Mouse (Mus musculus): ENCODE results near the gene Macf1. TPM values are rescaled to one million over a fixed set of nuclear protein-coding genes. Genes with fewer than 3 reads are reported as not detected.

The Macf1 gene
- polyA plus RNA-seq, 1 experiment from 2014 or later: 47.1 TPM

- Histone ChIP-seq H3K36me3 (ENCODE audit: control insufficient read depth, insufficient read depth) (no peaks in the 10 kb centered on the region), H3K27ac (ENCODE audit: low read length) (no peak overlapping the region; the same call in 1 of the 2 replicates), H3K4me1 (ENCODE audit: control insufficient read depth, insufficient read depth, low read length) (peaks cover 14% of the 10 kb centered on the region), H3K27me3 (ENCODE audit: control insufficient read depth, insufficient read depth, low read length) (no peaks in the 10 kb centered on the region), H3K9me3 (replicated peaks; ENCODE audit: control insufficient read depth, low read length) (peaks cover 3% of the 10 kb centered on the region), H3K4me2 (ENCODE audit: low read depth, low read length) (no peak overlapping the region), H3K4me3 (ENCODE audit: low read length) (no peak overlapping the region), H3K9ac (ENCODE audit: low read length) (no peak overlapping the region)
- 39% methylated on average over 1 of the region's 1 CpGs for WGBS
- ATAC-seq (replicated peaks; ENCODE audit: extremely low read depth, insufficient read depth, low FRiP score): peak; percentile 65
These were observed 78.9 kb downstream of the Macf1 start for GRCm38 (mm10) chr4:123605309-123605708.

GRCm38 (mm10) chr4:123602700-123603261 lies 81.4 kb downstream of the Macf1 start:
- Histone ChIP-seq H3K9me3 (replicated peaks; ENCODE audit: control insufficient read depth, low read length) (peaks cover 3% of the 10 kb centered on the region), H3K4me1 (ENCODE audit: control insufficient read depth, insufficient read depth, low read length) (peaks cover 17% of the 10 kb centered on the region), H3K4me3 (ENCODE audit: low read length) (no peak overlapping the region), H3K27me3 (ENCODE audit: control insufficient read depth, insufficient read depth, low read length) (no peaks in the 10 kb centered on the region), H3K27ac (ENCODE audit: low read length) (no peak overlapping the region), H3K4me2 (ENCODE audit: low read depth, low read length) (no peak overlapping the region), H3K36me3 (ENCODE audit: control insufficient read depth, insufficient read depth) (no peaks in the 10 kb centered on the region), H3K9ac (ENCODE audit: low read length) (no peak overlapping the region)
- 87% methylated on average over 2 of the region's 2 CpGs for WGBS
- no peak for ATAC-seq (replicated peaks; ENCODE audit: extremely low read depth, insufficient read depth, low FRiP score)

DNA sequence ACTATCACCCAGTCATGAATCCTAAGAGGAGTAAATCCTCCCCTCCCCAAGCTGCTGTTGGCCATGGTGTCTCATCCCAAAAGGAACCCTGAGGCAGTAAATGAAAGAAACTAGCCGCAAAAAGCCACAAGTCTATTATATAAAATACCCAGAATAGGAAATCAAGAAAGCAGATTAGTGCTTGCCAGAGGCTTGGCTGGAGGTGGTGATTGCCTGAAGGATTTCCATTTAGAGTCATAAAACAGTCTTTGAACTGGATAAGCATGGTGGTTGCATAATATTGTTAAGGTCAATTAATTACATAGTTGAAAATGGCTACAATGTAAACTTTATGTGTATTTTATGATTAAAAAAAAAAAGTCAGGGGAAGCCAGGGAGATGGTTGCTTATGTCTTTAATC lies 83.1 kb downstream of the Macf1 start:
- H3K9ac ChIP-seq (ENCODE audit: low read length): no peak overlapping the region
- no peak overlapping the region for H3K4me2 ChIP-seq (ENCODE audit: low read depth, low read length)
- WGBS: 72% methylated on average over 1 of the region's 1 CpGs
- H3K36me3 ChIP-seq (ENCODE audit: control insufficient read depth, insufficient read depth): no peaks in the 10 kb centered on the region
- peaks cover 15% of the 10 kb centered on the region for H3K4me1 ChIP-seq (ENCODE audit: control insufficient read depth, insufficient read depth, low read length)
- no peak overlapping the region for H3K4me3 ChIP-seq (ENCODE audit: low read length)
- H3K27ac ChIP-seq (ENCODE audit: low read length): no peak overlapping the region
- H3K9me3 ChIP-seq (replicated peaks; ENCODE audit: control insufficient read depth, low read length): no peaks in the 10 kb centered on the region
- ATAC-seq (replicated peaks; ENCODE audit: extremely low read depth, insufficient read depth, low FRiP score): no peak
- no peaks in the 10 kb centered on the region for H3K27me3 ChIP-seq (ENCODE audit: control insufficient read depth, insufficient read depth, low read length)

DNA sequence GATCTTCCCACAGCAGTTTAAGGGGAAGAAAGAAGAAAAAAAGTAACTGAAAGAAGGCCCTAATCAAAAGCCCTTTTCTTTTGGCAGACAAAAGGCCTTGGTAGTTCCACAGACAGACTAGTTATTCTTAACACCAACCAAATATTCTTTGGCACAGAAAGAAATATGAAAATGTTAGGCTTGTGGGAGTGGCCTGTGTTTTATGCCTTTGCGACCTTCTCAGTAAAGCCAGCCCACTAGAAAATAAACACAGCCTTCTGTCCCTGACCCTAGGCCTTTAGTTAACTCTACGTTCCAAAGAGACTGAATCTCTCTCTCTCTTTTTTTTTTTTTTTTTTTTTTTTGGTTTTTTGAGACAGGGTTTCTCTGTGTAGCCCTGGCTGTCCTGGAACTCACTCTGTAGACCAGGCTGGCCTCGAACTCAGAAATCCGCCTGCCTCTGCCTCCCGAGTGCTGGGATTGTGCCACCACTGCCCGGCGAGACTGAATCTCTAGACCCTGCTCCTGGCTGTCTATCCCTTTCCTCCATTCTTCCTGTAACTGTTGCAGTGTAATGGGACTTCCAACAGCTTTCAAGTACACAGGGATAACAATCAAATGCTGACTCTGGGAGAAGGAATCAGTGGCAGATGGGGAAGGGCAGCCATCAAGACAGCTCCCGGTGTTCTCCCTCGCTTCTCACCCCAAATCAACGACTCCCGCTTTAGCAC lies 85.5 kb downstream of the Macf1 start:
- H3K4me2 ChIP-seq (ENCODE audit: low read depth, low read length): no peak overlapping the region
- H3K9me3 ChIP-seq (replicated peaks; ENCODE audit: control insufficient read depth, low read length): no peaks in the 10 kb centered on the region
- no peak overlapping the region for H3K9ac ChIP-seq (ENCODE audit: low read length)
- no peaks in the 10 kb centered on the region for H3K36me3 ChIP-seq (ENCODE audit: control insufficient read depth, insufficient read depth)
- no peak for ATAC-seq (replicated peaks; ENCODE audit: extremely low read depth, insufficient read depth, low FRiP score)
- no peaks in the 10 kb centered on the region for H3K27me3 ChIP-seq (ENCODE audit: control insufficient read depth, insufficient read depth, low read length)
- H3K4me1 ChIP-seq (ENCODE audit: control insufficient read depth, insufficient read depth, low read length): peaks cover 20% of the 10 kb centered on the region
- H3K27ac ChIP-seq (ENCODE audit: low read length): no peak overlapping the region
- H3K4me3 ChIP-seq (ENCODE audit: low read length): no peak overlapping the region
- 79% methylated on average over 11 of the region's 11 CpGs for WGBS

GRCm38 (mm10) chr4:123594381-123594806 lies 89.8 kb downstream of the Macf1 start:
- Histone ChIP-seq H3K9ac (ENCODE audit: low read length) (no peak overlapping the region), H3K4me1 (ENCODE audit: control insufficient read depth, insufficient read depth, low read length) (peaks cover 41% of the 10 kb centered on the region), H3K4me2 (ENCODE audit: low read depth, low read length) (no peak overlapping the region; the same call in 1 of the 2 replicates), H3K27me3 (ENCODE audit: control insufficient read depth, insufficient read depth, low read length) (no peaks in the 10 kb centered on the region), H3K9me3 (replicated peaks; ENCODE audit: control insufficient read depth, low read length) (no peaks in the 10 kb centered on the region), H3K4me3 (ENCODE audit: low read length) (no peak overlapping the region), H3K36me3 (ENCODE audit: control insufficient read depth, insufficient read depth) (no peaks in the 10 kb centered on the region), H3K27ac (ENCODE audit: low read length) (peak overlapping the region; percentile 77)
- 32% methylated on average over 5 of the region's 5 CpGs for WGBS
- peak; percentile 55 for ATAC-seq (replicated peaks; ENCODE audit: extremely low read depth, insufficient read depth, low FRiP score)

DNA sequence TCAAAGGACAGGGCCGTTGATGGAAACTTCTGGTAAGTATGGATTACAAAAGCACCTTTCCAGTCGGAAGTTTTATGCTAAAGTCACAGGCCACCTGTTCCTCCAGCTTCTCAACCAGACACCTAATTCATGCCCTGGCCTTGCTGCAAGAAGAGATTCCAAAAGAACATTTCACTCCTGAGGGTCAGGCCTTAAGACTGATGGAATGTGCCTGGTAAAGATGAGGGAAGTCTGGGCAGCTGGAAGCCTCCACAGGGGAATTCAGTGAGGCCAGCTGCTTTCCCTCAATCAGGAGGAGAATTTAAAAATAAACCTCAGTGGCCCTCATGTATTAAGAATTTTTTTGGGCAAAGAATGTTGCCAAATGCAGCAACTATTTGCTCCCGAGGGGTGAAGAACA lies 90.5 kb downstream of the Macf1 start:
- peak overlapping the region; percentile 26 for H3K4me2 ChIP-seq (ENCODE audit: low read depth, low read length)
- H3K9me3 ChIP-seq (replicated peaks; ENCODE audit: control insufficient read depth, low read length): no peaks in the 10 kb centered on the region
- WGBS: 24% methylated on average over 3 of the region's 3 CpGs

GRCm38 (mm10) chr4:123592046-123592445 lies 92.1 kb downstream of the Macf1 start:
- ATAC-seq (replicated peaks; ENCODE audit: extremely low read depth, insufficient read depth, low FRiP score): no peak
- no peaks in the 10 kb centered on the region for H3K36me3 ChIP-seq (ENCODE audit: control insufficient read depth, insufficient read depth)
- no peak overlapping the region for H3K27ac ChIP-seq (ENCODE audit: low read length)
- no peak overlapping the region for H3K9ac ChIP-seq (ENCODE audit: low read length)
- no peak overlapping the region for H3K4me3 ChIP-seq (ENCODE audit: low read length)
- WGBS: 75% methylated on average over 5 of the region's 5 CpGs
- no peaks in the 10 kb centered on the region for H3K27me3 ChIP-seq (ENCODE audit: control insufficient read depth, insufficient read depth, low read length)
- H3K9me3 ChIP-seq (replicated peaks; ENCODE audit: control insufficient read depth, low read length): no peaks in the 10 kb centered on the region
- peaks cover 48% of the 10 kb centered on the region for H3K4me1 ChIP-seq (ENCODE audit: control insufficient read depth, insufficient read depth, low read length)
- H3K4me2 ChIP-seq (ENCODE audit: low read depth, low read length): no peak overlapping the region

More for the DNA sequence above, 90.5 kb downstream of the Macf1 start:
- Histone ChIP-seq H3K9ac (ENCODE audit: low read length) (no peak overlapping the region), H3K4me3 (ENCODE audit: low read length) (no peak overlapping the region), H3K27ac (ENCODE audit: low read length) (peak overlapping the region; percentile 77), H3K27me3 (ENCODE audit: control insufficient read depth, insufficient read depth, low read length) (no peaks in the 10 kb centered on the region), H3K36me3 (ENCODE audit: control insufficient read depth, insufficient read depth) (no peaks in the 10 kb centered on the region), H3K4me1 (ENCODE audit: control insufficient read depth, insufficient read depth, low read length) (peaks cover 48% of the 10 kb centered on the region)
- ATAC-seq (replicated peaks; ENCODE audit: extremely low read depth, insufficient read depth, low FRiP score): no peak

DNA sequence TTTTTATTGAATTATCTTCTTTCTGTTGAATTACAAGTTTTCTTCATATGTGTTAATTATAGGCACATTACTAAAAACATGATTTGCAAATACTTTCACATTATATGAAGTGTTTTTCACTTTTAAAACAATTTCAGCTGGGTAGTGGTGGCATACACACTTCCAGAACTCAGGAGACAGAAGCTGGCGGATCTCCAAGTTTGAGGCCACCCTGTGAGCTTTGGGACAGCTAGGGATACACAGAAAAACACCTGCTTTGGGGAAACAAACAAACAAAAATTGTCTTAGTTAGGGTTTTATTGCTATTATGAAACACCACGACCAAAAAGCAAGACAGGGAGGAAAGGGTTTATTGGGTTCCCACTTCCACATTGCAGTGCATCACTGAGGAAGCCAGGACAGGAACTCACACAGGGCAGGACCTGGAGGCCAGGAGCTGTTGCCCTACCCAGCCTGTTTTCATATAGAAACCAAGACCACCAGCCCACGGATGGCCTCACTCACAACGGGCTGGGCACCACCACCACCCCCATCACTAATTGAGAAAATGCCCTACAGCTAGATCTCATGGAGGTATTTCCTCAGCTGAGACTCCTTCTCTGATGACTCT lies 93.0 kb downstream of the Macf1 start:
- H3K9me3 ChIP-seq (replicated peaks; ENCODE audit: control insufficient read depth, low read length): no peaks in the 10 kb centered on the region
- H3K36me3 ChIP-seq (ENCODE audit: control insufficient read depth, insufficient read depth): no peaks in the 10 kb centered on the region
- no peak overlapping the region for H3K27ac ChIP-seq (ENCODE audit: low read length)
- 68% methylated on average over 4 of the region's 4 CpGs for WGBS
- H3K4me1 ChIP-seq (ENCODE audit: control insufficient read depth, insufficient read depth, low read length): peaks cover 48% of the 10 kb centered on the region
- no peak overlapping the region for H3K4me2 ChIP-seq (ENCODE audit: low read depth, low read length)
- no peak overlapping the region for H3K4me3 ChIP-seq (ENCODE audit: low read length)
- no peaks in the 10 kb centered on the region for H3K27me3 ChIP-seq (ENCODE audit: control insufficient read depth, insufficient read depth, low read length)
- ATAC-seq (replicated peaks; ENCODE audit: extremely low read depth, insufficient read depth, low FRiP score): no peak
- H3K9ac ChIP-seq (ENCODE audit: low read length): no peak overlapping the region

DNA sequence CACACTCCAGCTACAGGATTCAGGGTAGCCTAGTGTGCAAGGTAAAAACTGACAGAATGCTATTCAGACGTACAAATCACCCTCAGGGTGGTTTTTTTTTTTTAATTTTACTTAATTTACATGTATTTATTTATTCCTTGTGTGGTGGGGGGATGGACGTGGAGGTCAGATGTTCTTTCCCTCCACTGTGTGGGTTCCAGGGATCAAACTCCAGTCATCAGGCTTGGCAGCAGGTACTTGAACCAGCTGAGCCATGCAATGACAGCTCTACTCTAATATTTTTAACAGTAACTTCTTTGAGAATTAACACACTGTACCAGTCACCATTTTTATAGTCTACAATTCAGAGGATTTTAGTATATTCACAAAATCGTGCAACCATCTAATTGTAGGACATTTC lies 94.7 kb downstream of the Macf1 start:
- WGBS: 56% methylated on average over 3 of the region's 3 CpGs
- H3K4me1 ChIP-seq (ENCODE audit: control insufficient read depth, insufficient read depth, low read length): peaks cover 41% of the 10 kb centered on the region
- H3K27me3 ChIP-seq (ENCODE audit: control insufficient read depth, insufficient read depth, low read length): no peaks in the 10 kb centered on the region
- no peak overlapping the region for H3K4me2 ChIP-seq (ENCODE audit: low read depth, low read length)
- no peak overlapping the region for H3K4me3 ChIP-seq (ENCODE audit: low read length)
- no peaks in the 10 kb centered on the region for H3K36me3 ChIP-seq (ENCODE audit: control insufficient read depth, insufficient read depth)
- H3K9ac ChIP-seq (ENCODE audit: low read length): no peak overlapping the region
- no peak for ATAC-seq (replicated peaks; ENCODE audit: extremely low read depth, insufficient read depth, low FRiP score)
- peak overlapping the region; percentile 6; the same call in 1 of the 2 replicates for H3K27ac ChIP-seq (ENCODE audit: low read length)
- no peaks in the 10 kb centered on the region for H3K9me3 ChIP-seq (replicated peaks; ENCODE audit: control insufficient read depth, low read length)

Data from heart, embryonic 16.5 days (tissue).